Mouse (Mus musculus) forebrain, embryonic 11.5 days (tissue): ENCODE measurements at regions not wholly inside any gene's neighbourhood (a gene's known extent, or its start where the extent isn't known, plus 50 kb on each side); places are given as distances from the start of the nearest gene placed in this dataset.

ENCODE experiments used
- ATAC-seq: fragments of 200-750 bp; cut with Nextera tagmentation; replicated peaks from 2 replicates; pipeline ENCODE4 v1.8.0; 2017; ENCODE audit warnings: moderate TSS enrichment; ENCODE audit not compliant: low FRiP score
- DNase-seq: peaks from one replicate; pipeline ENCODE4 v3.0.0-alpha.2; 2017; ENCODE audit warnings: low spot score
- H3K27ac ChIP-seq: fragments of 300-500 bp; sonication (generic); 2 replicates; pipeline ENCODE4 v1.5.1; 2014; ENCODE audit warnings: low read depth, low read length
- H3K27me3 ChIP-seq: fragments of 300-500 bp; sonication (generic); 2 replicates; pipeline ENCODE4 v1.6.1; 2014; ENCODE audit warnings: mild to moderate bottlenecking, low read length, mixed read lengths; ENCODE audit not compliant: control insufficient read depth, insufficient read depth
- H3K36me3 ChIP-seq: fragments of 300-500 bp; sonication (generic); 2 replicates; pipeline ENCODE4 v1.6.1; 2014; ENCODE audit warnings: mild to moderate bottlenecking, low read length, moderate library complexity, mixed read lengths; ENCODE audit not compliant: control insufficient read depth, insufficient read depth
- H3K4me1 ChIP-seq: fragments of 300-500 bp; sonication (generic); replicated peaks from 2 replicates; pipeline ENCODE4 v1.6.1; 2014; ENCODE audit warnings: low read length, mixed read lengths; ENCODE audit not compliant: control insufficient read depth, insufficient read depth
- H3K4me2 ChIP-seq: fragments of 300-500 bp; sonication (generic); 2 replicates; pipeline ENCODE4 v1.6.1; 2014; ENCODE audit warnings: low read depth, mild to moderate bottlenecking, low read length, moderate library complexity, mixed read lengths; ENCODE audit not compliant: severe bottlenecking
- H3K4me3 ChIP-seq: fragments of 300-500 bp; sonication (generic); 2 replicates; pipeline ENCODE4 v1.5.1; 2014; ENCODE audit warnings: low read depth, low read length
- H3K9ac ChIP-seq: fragments of 300-500 bp; sonication (generic); 2 replicates; pipeline ENCODE4 v1.6.1; 2014; ENCODE audit warnings: low read length
- H3K9me3 ChIP-seq: fragments of 300-500 bp; sonication (generic); 2 replicates; pipeline ENCODE4 v1.6.1; 2016; ENCODE audit warnings: low read length, mixed read lengths; ENCODE audit not compliant: control insufficient read depth
- WGBS: fragments of 180-500 bp; shearing (Covaris S2); extraction: QIAGEN DNeasy Blood & Tissue Kit; methylation state at CpG from one replicate; pipeline ENCODE4 v1.1.7; 2014; 5-methylcytosine and 5-hydroxymethylcytosine counted together

GRCm38 (mm10) chr2:19743467-19743866 is 85.9 kb downstream of the Otud1 start:
- Histone ChIP-seq H3K9me3 (no peaks in the 10 kb centered on the region; the same call in 1 of the 2 replicates), H3K4me3 (no peak overlapping the region), H3K27me3 (no peaks in the 10 kb centered on the region), H3K9ac (no peak overlapping the region), H3K36me3 (no peaks in the 10 kb centered on the region), H3K27ac (no peak overlapping the region), H3K4me2 (no peak overlapping the region), H3K4me1 (no peaks in the 10 kb centered on the region)
- no peak for ATAC-seq
- no peak for DNase-seq
- 76% methylated on average over 4 of the region's 4 CpGs for WGBS

- H3K36me3 ChIP-seq: no peaks in the 10 kb centered on the region
- H3K27ac ChIP-seq: no peak overlapping the region
- DNase-seq (no peak), ATAC-seq (no peak)
- WGBS: 87% methylated on average over 2 of the region's 2 CpGs
- H3K9ac ChIP-seq: no peak overlapping the region
- no peaks in the 10 kb centered on the region for H3K27me3 ChIP-seq
- no peaks in the 10 kb centered on the region for H3K4me1 ChIP-seq
- no peak overlapping the region for H3K4me3 ChIP-seq
- no peaks in the 10 kb centered on the region; the same call in 1 of the 2 replicates for H3K9me3 ChIP-seq
- H3K4me2 ChIP-seq: no peak overlapping the region
These were observed 87.6 kb downstream of the Otud1 start for GRCm38 (mm10) chr2:19744986-19745660.

- Histone ChIP-seq H3K27ac (no peak overlapping the region), H3K4me3 (no peak overlapping the region), H3K4me2 (no peak overlapping the region), H3K36me3 (no peaks in the 10 kb centered on the region), H3K4me1 (no peaks in the 10 kb centered on the region), H3K9me3 (no peaks in the 10 kb centered on the region), H3K27me3 (no peaks in the 10 kb centered on the region), H3K9ac (no peak overlapping the region)
- DNase-seq (no peak), ATAC-seq (no peak)
- 89% methylated on average over 11 of the region's 11 CpGs for WGBS
These were observed 95.2 kb downstream of the Otud1 start for GRCm38 (mm10) chr2:19752753-19753152.

GRCm38 (mm10) chr2:19753479-19753878 is 95.9 kb downstream of the Otud1 start:
- Histone ChIP-seq H3K4me2 (no peak overlapping the region), H3K27ac (no peak overlapping the region), H3K27me3 (no peaks in the 10 kb centered on the region), H3K9ac (no peak overlapping the region), H3K4me3 (no peak overlapping the region), H3K9me3 (no peaks in the 10 kb centered on the region), H3K4me1 (no peaks in the 10 kb centered on the region), H3K36me3 (no peaks in the 10 kb centered on the region)
- no peak for ATAC-seq
- no peak for DNase-seq

DNA sequence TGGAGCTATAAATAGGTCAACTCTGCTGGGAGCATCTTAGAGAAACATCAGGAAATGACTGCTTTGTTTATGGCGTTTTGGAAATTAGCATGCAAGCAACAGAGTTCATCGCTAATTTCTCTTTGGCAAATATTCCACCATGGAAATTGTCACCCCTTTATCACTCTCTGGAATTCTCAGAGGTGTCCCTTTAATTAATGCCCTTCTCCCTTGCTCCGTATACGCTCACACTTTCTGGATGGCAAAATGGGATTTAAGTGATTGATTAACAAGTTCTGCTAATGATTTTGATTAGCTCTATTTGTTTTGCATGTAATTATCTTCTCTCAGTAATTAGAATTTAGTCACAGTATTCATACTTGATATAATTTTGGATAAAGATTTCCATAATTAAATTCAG is 100.4 kb downstream of the Otud1 start:
- no peak for DNase-seq
- WGBS: 81% methylated on average over 4 of the region's 4 CpGs

DNA sequence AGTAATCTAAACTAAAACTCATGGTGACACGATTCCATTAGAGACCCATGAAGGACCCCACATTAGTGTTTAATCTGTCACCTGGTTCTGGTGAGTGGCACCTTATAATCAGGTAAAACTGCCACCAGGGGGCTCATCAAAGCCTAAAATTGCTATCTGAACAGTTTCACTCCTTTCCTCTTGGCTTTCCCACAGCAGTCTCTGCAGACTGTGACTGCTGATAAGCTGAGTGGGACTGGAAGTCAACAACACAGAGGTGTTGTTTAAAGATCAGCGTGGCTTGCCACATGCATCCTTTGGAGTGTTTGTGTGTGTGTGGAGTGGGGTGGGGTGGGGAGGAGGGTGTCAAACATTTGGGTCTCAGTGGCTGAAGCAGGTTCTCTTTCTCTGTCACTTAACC is 101.6 kb downstream of the Otud1 start:
- no peak overlapping the region for H3K27ac ChIP-seq
- no peak overlapping the region for H3K9ac ChIP-seq
- no peaks in the 10 kb centered on the region for H3K9me3 ChIP-seq
- ATAC-seq: 0 out of 2 replicates have a peak, but pooled peaks have one; percentile 15
- H3K4me1 ChIP-seq: no peaks in the 10 kb centered on the region
- whole genome bisulfite sequencing: 64% methylated on average over 2 of the region's 2 CpGs
- H3K36me3 ChIP-seq: no peaks in the 10 kb centered on the region
- DNase-seq: no peak
- H3K4me2 ChIP-seq: no peak overlapping the region
- H3K27me3 ChIP-seq: no peaks in the 10 kb centered on the region
- H3K4me3 ChIP-seq: no peak overlapping the region

More for the DNA sequence above, 100.4 kb downstream of the Otud1 start:
- Histone ChIP-seq H3K4me2 (no peak overlapping the region), H3K4me3 (no peak overlapping the region), H3K9ac (no peak overlapping the region), H3K27ac (no peak overlapping the region), H3K4me1 (no peaks in the 10 kb centered on the region), H3K9me3 (no peaks in the 10 kb centered on the region), H3K36me3 (no peaks in the 10 kb centered on the region), H3K27me3 (no peaks in the 10 kb centered on the region)
- no peak for ATAC-seq

- 70% methylated on average over 6 of the region's 6 CpGs for WGBS
- no peak for ATAC-seq
- no peaks in the 10 kb centered on the region for H3K9me3 ChIP-seq
- H3K9ac ChIP-seq: no peak overlapping the region
- no peaks in the 10 kb centered on the region for H3K4me1 ChIP-seq
- no peak overlapping the region for H3K4me3 ChIP-seq
- no peaks in the 10 kb centered on the region for H3K27me3 ChIP-seq
- no peak overlapping the region for H3K27ac ChIP-seq
- no peaks in the 10 kb centered on the region for H3K36me3 ChIP-seq
- DNase-seq: no peak
- no peak overlapping the region for H3K4me2 ChIP-seq
These were observed 102.0 kb downstream of the Otud1 start for GRCm38 (mm10) chr2:19759577-19759976.

DNA sequence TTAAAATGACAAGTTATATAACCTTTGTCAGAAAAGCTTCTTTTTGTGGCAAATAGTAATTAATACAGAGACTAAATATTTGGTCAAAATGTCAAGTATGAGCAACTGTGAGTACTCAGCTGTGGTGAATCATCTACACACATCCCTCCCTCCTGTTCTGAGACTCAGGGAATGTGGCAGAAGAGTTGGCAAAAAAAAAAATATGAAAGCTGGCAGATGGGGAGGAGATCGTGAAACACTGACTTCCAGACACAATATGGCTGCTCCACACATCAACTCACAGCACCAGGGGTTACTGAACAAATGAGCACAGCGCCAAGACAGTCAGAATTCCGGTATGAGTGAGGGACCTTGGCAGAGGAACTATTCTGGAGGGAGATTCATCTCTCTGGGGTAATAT is 105.4 kb downstream of the Otud1 start:
- no peaks in the 10 kb centered on the region for H3K4me1 ChIP-seq
- WGBS: 88% methylated on average over 3 of the region's 3 CpGs
- no peaks in the 10 kb centered on the region for H3K27me3 ChIP-seq
- H3K9ac ChIP-seq: no peak overlapping the region
- H3K4me2 ChIP-seq: no peak overlapping the region
- no peaks in the 10 kb centered on the region for H3K9me3 ChIP-seq
- no peak overlapping the region for H3K4me3 ChIP-seq
- no peak overlapping the region for H3K27ac ChIP-seq
- DNase-seq (no peak), ATAC-seq (no peak)
- no peaks in the 10 kb centered on the region for H3K36me3 ChIP-seq

- H3K9ac ChIP-seq: no peak overlapping the region
- H3K4me1 ChIP-seq: no peaks in the 10 kb centered on the region
- WGBS: 94% methylated on average over 2 of the region's 2 CpGs
- no peaks in the 10 kb centered on the region for H3K36me3 ChIP-seq
- H3K27ac ChIP-seq: no peak overlapping the region
- no peak for DNase-seq
- no peak overlapping the region for H3K4me3 ChIP-seq
- H3K4me2 ChIP-seq: no peak overlapping the region
- H3K9me3 ChIP-seq: no peaks in the 10 kb centered on the region
- H3K27me3 ChIP-seq: no peaks in the 10 kb centered on the region
- ATAC-seq: no peak
These were observed 124.7 kb upstream of the Etl4 start for GRCm38 (mm10) chr2:19784913-19785312.
